Mouse (Mus musculus) kidney, adult 2 months (tissue): Measurements from ENCODE around the gene Coq6.

ENCODE experiments used
- CTCF ChIP-seq: fragments of 200-500 bp; conservative IDR thresholded peaks from 2 replicates; pipeline ENCODE4 v1.5.1; 2011; ENCODE audit warnings: low read depth, mild to moderate bottlenecking, control low read depth, low read length, moderate library complexity, mixed read lengths; ENCODE audit not compliant: insufficient read depth, insufficient read length
- POLR2A ChIP-seq: fragments of 200-500 bp; IDR thresholded peaks from one replicate; pipeline ENCODE4 v1.6.1; 2011; ENCODE audit warnings: low read depth, low read length, control low read depth

GRCm38 (mm10) chr12:84397685-84398084, 36.2 kb downstream of the Coq6 start:
- no peak for TF ChIP-seq POLR2A
- TF ChIP-seq CTCF, result no peak
